Mouse (Mus musculus) olfactory bulb, adult 2 months (tissue): ENCODE data around the gene Htr6.

Experiments
- CTCF ChIP-seq: fragments of 200-500 bp; IDR thresholded peaks from 2 replicates; pipeline ENCODE4 v1.5.1; 2012; ENCODE audit warnings: low read depth, mild to moderate bottlenecking, low read length, moderate library complexity; ENCODE audit not compliant: insufficient read depth
- POLR2A ChIP-seq: fragments of 200-500 bp; IDR thresholded peaks from 2 replicates; pipeline ENCODE4 v1.6.1; 2012; ENCODE audit warnings: mild to moderate bottlenecking, low read depth, low read length, moderate library complexity; ENCODE audit not compliant: insufficient read depth

- TF ChIP-seq POLR2A (no peak), CTCF (no peak)
These were observed 20.0 kb upstream of the Htr6 start for GRCm38 (mm10) chr4:139095406-139095805.
